Mouse (Mus musculus): ENCODE data around the gene Calu.

Gene Calu

DNA sequence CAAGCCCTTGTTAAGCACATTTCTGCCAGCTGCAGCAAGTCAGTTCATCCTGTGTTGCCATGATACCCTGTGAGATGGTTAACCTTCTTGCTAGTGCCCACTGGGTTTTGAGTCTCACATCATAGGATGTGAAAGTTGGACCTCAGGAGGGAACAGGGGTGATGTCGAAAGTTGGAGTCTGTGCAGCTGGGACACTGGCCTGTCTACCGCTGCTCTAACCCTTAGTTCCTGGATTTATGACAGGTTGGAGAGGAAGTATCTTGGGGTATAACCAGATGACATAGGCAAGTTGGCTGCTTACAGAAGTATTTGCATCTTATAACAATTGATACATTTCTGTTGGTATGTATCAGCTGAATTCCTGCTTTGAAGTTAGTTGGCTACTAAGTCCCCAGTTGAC lies 72.7 kb downstream of the Calu start:
- DNase-seq (ENCODE audit: low spot score) = no peak

GRCm38 (mm10) chr6:29425118-29425517 lies 77.2 kb downstream of the Calu start:
- DNase-seq (ENCODE audit: low spot score) = no peak

GRCm38 (mm10) chr6:29426331-29426730 lies 78.5 kb downstream of the Calu start:
- DNase-seq (ENCODE audit: low spot score) = no peak
